Mouse (Mus musculus) adrenal gland, adult 10 weeks (tissue): ENCODE data around the gene Rest. TPM values are rescaled to one million over a fixed set of nuclear protein-coding genes. Genes with fewer than 3 reads are reported as not detected.

Source experiments
- polyA plus RNA-seq: library from polyadenylated mRNA; stranded (reverse); fragments of 350-450 nt; fragmentation: Illumina TruSeq; extraction: RNeasy Lipid Tissue Mini Kit (QIAGEN cat#74804); gene quantifications from one replicate; pipeline ENCODE4 v1.2.3, GENCODE M21; 2014; ENCODE audit warnings: low read depth, low replicate concordance

Rest gene
- polyA plus RNA-seq: 21.3 TPM

DNA sequence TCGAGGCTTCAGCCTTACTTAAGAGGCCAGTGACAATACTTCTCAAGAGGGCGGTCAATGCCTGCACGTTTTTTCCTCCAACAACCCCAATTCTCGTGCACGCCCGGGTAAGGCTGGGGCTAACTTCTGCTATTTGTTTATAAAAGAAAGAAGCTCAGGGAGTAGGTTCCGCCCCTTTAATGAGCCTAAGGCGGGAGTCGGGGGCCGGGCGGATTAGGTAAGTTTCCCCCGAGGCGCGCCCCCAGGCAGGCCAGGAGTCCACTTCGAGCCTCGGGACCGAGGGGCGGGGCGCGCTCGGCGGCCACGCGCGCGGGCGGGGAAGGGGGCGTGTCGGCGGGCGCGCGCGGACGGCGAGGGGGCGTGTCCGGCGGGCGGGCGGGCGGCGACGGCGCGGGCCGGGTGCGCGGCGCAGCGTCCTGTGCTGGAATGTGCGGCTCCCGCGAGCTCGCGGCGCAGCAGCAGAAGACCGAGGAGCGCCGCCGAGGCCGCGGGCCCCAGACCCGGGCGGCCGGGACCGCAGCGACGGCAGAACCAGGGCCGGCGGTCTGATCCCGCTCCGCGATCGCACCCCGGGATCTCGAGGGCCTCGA is at the start of gene Rest:
Gene Rest, plus strand, starts transcription at position 411 of the 590 bp plus-strand sequence.

DNA sequence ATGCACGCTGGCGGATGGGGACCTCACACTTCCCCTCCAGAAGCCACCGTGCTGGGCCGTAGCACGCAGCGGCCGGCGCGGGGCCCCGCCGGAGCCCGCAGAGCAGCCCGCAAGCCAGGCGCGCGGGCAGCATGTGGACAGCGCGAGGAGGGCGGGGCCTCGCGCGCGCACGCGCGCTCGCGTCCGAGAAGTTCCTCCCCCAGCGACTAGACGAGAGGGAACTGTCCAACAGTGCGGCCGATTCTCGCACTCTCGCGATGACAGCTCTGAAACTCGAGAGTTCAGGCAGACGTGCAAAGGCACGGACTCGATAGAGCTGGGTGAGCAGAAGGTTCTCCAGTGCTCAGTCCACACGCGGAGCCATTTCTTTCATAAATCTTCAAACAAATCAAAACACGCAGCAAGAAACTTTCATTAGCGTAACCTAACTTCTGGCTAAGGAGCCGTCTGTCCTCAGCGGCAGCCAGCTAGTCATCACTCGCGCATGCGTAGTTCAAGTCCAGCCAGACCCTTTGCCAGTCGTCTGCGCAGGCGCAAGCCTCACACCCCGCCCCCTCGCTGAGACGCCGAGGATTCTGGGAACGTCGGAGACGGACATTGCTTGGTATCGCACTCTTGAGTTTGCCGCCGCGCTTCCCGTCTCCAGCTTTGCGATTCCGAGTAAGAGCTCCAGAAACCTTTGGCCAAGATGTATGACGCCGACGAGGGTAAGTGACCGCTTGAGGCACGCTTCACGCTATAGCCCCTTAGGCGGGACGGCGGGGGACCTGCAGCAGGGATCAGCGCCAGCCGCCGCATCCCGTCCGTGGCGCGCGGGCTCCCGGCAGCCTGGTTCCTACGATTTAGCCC is 44.9 kb downstream of the Rest start, which contains the start of the genes Noa1 and Polr2b:
Gene Noa1, minus strand, starts transcription at position 161 of the 849 bp plus-strand sequence.
Gene Polr2b, plus strand, starts transcription at position 224 of the 849 bp plus-strand sequence.

Other genes starting within 250 kb of the Rest start
- gene Thegl, start 249.5 kb upstream of the Rest start, polyA plus RNA-seq: not detected
- 1.3 TPM for gene Hopx, start 150.4 kb upstream of the Rest start, polyA plus RNA-seq
- gene Spink2, start 54.0 kb upstream of the Rest start, polyA plus RNA-seq: not detected
- 27.1 TPM for gene Noa1, start 44.6 kb downstream of the Rest start, polyA plus RNA-seq
- 194 TPM for gene Polr2b, start 44.7 kb downstream of the Rest start, polyA plus RNA-seq
- gene Igfbp7, start 142.6 kb downstream of the Rest start, polyA plus RNA-seq: 841 TPM